Mouse (Mus musculus): ENCODE measurements around the gene Olfr9. TPM values are rescaled to one million over a fixed set of nuclear protein-coding genes. Genes with fewer than 3 reads are reported as not detected.
A peak's percentile ranks its signal among the peaks of the same experiment; 100 is the strongest.
"Not testable (repeated sequence)": the region's sequence is repeated elsewhere in the genome, so short reads cannot be mapped to it uniquely, and the experiment has no call there.

Gene Olfr9
- not detected for total RNA-seq (2021)
- long read RNA-seq, experiment 1: 0 reads
- long read RNA-seq, experiment 2: 0 reads

- not testable (repeated sequence) for H3K4me3 ChIP-seq; H3K27ac ChIP-seq; DNase-seq (ENCODE audit: low spot score in 2 of 2)
Observed at GRCm38 (mm10) chr10:128989131-128989530, at the start of gene Olfr9. Gene Olfr9 (plus strand): TSS chr10:128989431.

- TF ChIP-seq CTCF (conservative IDR thresholded peaks at IDR 0.05): no peak
- H3K4me3 ChIP-seq: no peak overlapping the region
- H3K27ac ChIP-seq: no peak overlapping the region
- DNase-seq (ENCODE audit: low spot score in 2 of 2): no peak
Observed at GRCm38 (mm10) chr10:128940475-128941061, 48.7 kb upstream of the Olfr9 start.

GRCm38 (mm10) chr10:128945675-128946074, 43.6 kb upstream of the Olfr9 start:
- peak in 1 of 2 experiments; percentile 38 for DNase-seq (ENCODE audit: low spot score in 2 of 2)
- H3K27ac ChIP-seq: no peak overlapping the region
- H3K4me3 ChIP-seq: no peak overlapping the region
- TF ChIP-seq CTCF (conservative IDR thresholded peaks at IDR 0.05): peak; percentile 75

- Histone ChIP-seq H3K4me3 (no peak overlapping the region), H3K27ac (no peak overlapping the region)
- DNase-seq (ENCODE audit: low spot score in 2 of 2): no peak
- TF ChIP-seq CTCF (conservative IDR thresholded peaks at IDR 0.05): no peak
Observed at GRCm38 (mm10) chr10:128947496-128947895, 41.7 kb upstream of the Olfr9 start.

- TF ChIP-seq CTCF (conservative IDR thresholded peaks at IDR 0.05): no peak
- DNase-seq (ENCODE audit: low spot score in 2 of 2): no peak
- H3K4me3 ChIP-seq: no peak overlapping the region
Observed at GRCm38 (mm10) chr10:128950208-128950887, 38.9 kb upstream of the Olfr9 start.

GRCm38 (mm10) chr10:128958340-128958739, 30.9 kb upstream of the Olfr9 start:
- no peak overlapping the region for H3K27ac ChIP-seq
- no peak overlapping the region for H3K4me3 ChIP-seq
- TF ChIP-seq CTCF (conservative IDR thresholded peaks at IDR 0.05): no peak
- no peak for DNase-seq (ENCODE audit: low spot score in 2 of 2)

More at GRCm38 (mm10) chr10:128950208-128950887, 38.9 kb upstream of the Olfr9 start:
- H3K27ac ChIP-seq: no peak overlapping the region

- H3K4me3 ChIP-seq: no peak overlapping the region
- H3K27ac ChIP-seq: no peak overlapping the region
- TF ChIP-seq CTCF (conservative IDR thresholded peaks at IDR 0.05): no peak
- no peak for DNase-seq (ENCODE audit: low spot score in 2 of 2)
Observed at GRCm38 (mm10) chr10:128960142-128960541, 29.1 kb upstream of the Olfr9 start.

- Histone ChIP-seq H3K4me3 (no peak within 1 kb of the TSS), H3K27ac (peak within 1 kb of the TSS; percentile 64)
- TF ChIP-seq CTCF (conservative IDR thresholded peaks at IDR 0.05): no peak
- DNase-seq (ENCODE audit: low spot score in 2 of 2): peak in 1 of 2 experiments; percentile 36
Observed at GRCm38 (mm10) chr10:128960590-128961584, 28.3 kb upstream of the Olfr9 start, which contains the start of gene Mettl7b. Gene Mettl7b (minus strand): TSS chr10:128960988.

GRCm38 (mm10) chr10:128964961-128965360, 24.3 kb upstream of the Olfr9 start:
- Histone ChIP-seq H3K27ac (no peak overlapping the region), H3K4me3 (no peak overlapping the region)
- no peak for DNase-seq (ENCODE audit: low spot score in 2 of 2)
- TF ChIP-seq CTCF (conservative IDR thresholded peaks at IDR 0.05): no peak

GRCm38 (mm10) chr10:128965871-128966270, 23.4 kb upstream of the Olfr9 start:
- TF ChIP-seq CTCF (conservative IDR thresholded peaks at IDR 0.05): no peak
- Histone ChIP-seq H3K27ac (no peak overlapping the region), H3K4me3 (no peak overlapping the region)
- DNase-seq (ENCODE audit: low spot score in 2 of 2): no peak

- H3K4me3 ChIP-seq: no peak overlapping the region
- no peak overlapping the region for H3K27ac ChIP-seq
- TF ChIP-seq CTCF (conservative IDR thresholded peaks at IDR 0.05): no peak
- no peak for DNase-seq (ENCODE audit: low spot score in 2 of 2)
Observed at GRCm38 (mm10) chr10:128968341-128968749, 20.9 kb upstream of the Olfr9 start.

GRCm38 (mm10) chr10:128970740-128971250, 18.4 kb upstream of the Olfr9 start:
- no peak for DNase-seq (ENCODE audit: low spot score in 2 of 2)
- H3K27ac ChIP-seq: no peak overlapping the region
- TF ChIP-seq CTCF (conservative IDR thresholded peaks at IDR 0.05): no peak
- no peak overlapping the region for H3K4me3 ChIP-seq
